Mouse (Mus musculus): ENCODE measurements around the gene Abcc4. TPM values are rescaled to one million over a fixed set of nuclear protein-coding genes. Genes with fewer than 3 reads are reported as not detected.

Abcc4 gene
- total RNA-seq, 2 experiments from 2014 or later: 13.8 to 16.9 TPM

GRCm38 (mm10) chr14:118713408-118713807, 7.4 kb upstream of the Abcc4 start:
- DNase-seq (ENCODE audit: low spot score in 2 of 2): peak in 1 of 2 experiments; percentile 27

- DNase-seq (ENCODE audit: low spot score in 2 of 2): no peak
Observed at GRCm38 (mm10) chr14:118712889-118713288, 6.9 kb upstream of the Abcc4 start.

GRCm38 (mm10) chr14:118710945-118711344, 4.9 kb upstream of the Abcc4 start:
- no peak for DNase-seq (ENCODE audit: low spot score in 2 of 2)

GRCm38 (mm10) chr14:118709736-118710135, 3.7 kb upstream of the Abcc4 start:
- peak; percentile 74 to 80 for DNase-seq (ENCODE audit: low spot score in 2 of 2)

- no peak for DNase-seq (ENCODE audit: low spot score in 2 of 2)
Observed at GRCm38 (mm10) chr14:118708126-118708525, 2.1 kb upstream of the Abcc4 start.

- DNase-seq (ENCODE audit: low spot score in 2 of 2): no peak
Observed at GRCm38 (mm10) chr14:118706962-118707361, 943 bp upstream of the Abcc4 start.

GRCm38 (mm10) chr14:118705465-118705807, 583 bp downstream of the Abcc4 start:
- DNase-seq (ENCODE audit: low spot score in 2 of 2): no peak

- no peak for DNase-seq (ENCODE audit: low spot score in 2 of 2)
Observed at GRCm38 (mm10) chr14:118703363-118703762, 2.7 kb downstream of the Abcc4 start.

- peak; percentile 65 to 66 for DNase-seq (ENCODE audit: low spot score in 2 of 2)
Observed at GRCm38 (mm10) chr14:118701991-118702608, 3.9 kb downstream of the Abcc4 start.

GRCm38 (mm10) chr14:118700576-118700975, 5.4 kb downstream of the Abcc4 start:
- no peak for DNase-seq (ENCODE audit: low spot score in 2 of 2)

GRCm38 (mm10) chr14:118699963-118700362, 6.1 kb downstream of the Abcc4 start:
- no peak for DNase-seq (ENCODE audit: low spot score in 2 of 2)

GRCm38 (mm10) chr14:118699508-118699907, 6.5 kb downstream of the Abcc4 start:
- no peak for DNase-seq (ENCODE audit: low spot score in 2 of 2)

- no peak for DNase-seq (ENCODE audit: low spot score in 2 of 2)
Observed at GRCm38 (mm10) chr14:118696556-118697289, 9.3 kb downstream of the Abcc4 start.

- DNase-seq (ENCODE audit: low spot score in 2 of 2): no peak
Observed at GRCm38 (mm10) chr14:118695866-118696265, 10.2 kb downstream of the Abcc4 start.

- no peak for DNase-seq (ENCODE audit: low spot score in 2 of 2)
Observed at GRCm38 (mm10) chr14:118694321-118694720, 11.7 kb downstream of the Abcc4 start.

- no peak for DNase-seq (ENCODE audit: low spot score in 2 of 2)
Observed at GRCm38 (mm10) chr14:118691910-118692309, 14.1 kb downstream of the Abcc4 start.

- DNase-seq (ENCODE audit: low spot score in 2 of 2): no peak
Observed at GRCm38 (mm10) chr14:118691404-118691803, 14.6 kb downstream of the Abcc4 start.

- no peak for DNase-seq (ENCODE audit: low spot score in 2 of 2)
Observed at GRCm38 (mm10) chr14:118690921-118691320, 15.1 kb downstream of the Abcc4 start.

GRCm38 (mm10) chr14:118690336-118690735, 15.7 kb downstream of the Abcc4 start:
- no peak for DNase-seq (ENCODE audit: low spot score in 2 of 2)

GRCm38 (mm10) chr14:118688643-118689042, 17.4 kb downstream of the Abcc4 start:
- no peak for DNase-seq (ENCODE audit: low spot score in 2 of 2)

- DNase-seq (ENCODE audit: low spot score in 2 of 2): no peak
Observed at GRCm38 (mm10) chr14:118686861-118687260, 19.2 kb downstream of the Abcc4 start.

- no peak for DNase-seq (ENCODE audit: low spot score in 2 of 2)
Observed at GRCm38 (mm10) chr14:118685572-118685971, 20.4 kb downstream of the Abcc4 start.
